Mouse (Mus musculus) adrenal gland, adult 18-20 months (tissue): ENCODE data around the gene Tbc1d4. TPM values are rescaled to one million over a fixed set of nuclear protein-coding genes. Genes with fewer than 3 reads are reported as not detected.
"Not testable (repeated sequence)": the region's sequence is repeated elsewhere in the genome, so short reads cannot be mapped to it uniquely, and the experiment has no call there.

Source experiments
- DNase-seq, 2 experiments: peaks; one replicate each; pipeline ENCODE4 v3.0.0; 2021 to 2022; ENCODE audit warnings: low spot score in 2 of 2
- total RNA-seq, 2 experiments: library from RNA; stranded (reverse); gene quantifications; 1 replicate in 1 of 2; 2 replicates in 1 of 2; pipeline ENCODE4 v1.2.3; 2021

Tbc1d4 gene
- total RNA-seq, 2 experiments from 2014 or later = 32.8 to 52.2 TPM

DNA sequence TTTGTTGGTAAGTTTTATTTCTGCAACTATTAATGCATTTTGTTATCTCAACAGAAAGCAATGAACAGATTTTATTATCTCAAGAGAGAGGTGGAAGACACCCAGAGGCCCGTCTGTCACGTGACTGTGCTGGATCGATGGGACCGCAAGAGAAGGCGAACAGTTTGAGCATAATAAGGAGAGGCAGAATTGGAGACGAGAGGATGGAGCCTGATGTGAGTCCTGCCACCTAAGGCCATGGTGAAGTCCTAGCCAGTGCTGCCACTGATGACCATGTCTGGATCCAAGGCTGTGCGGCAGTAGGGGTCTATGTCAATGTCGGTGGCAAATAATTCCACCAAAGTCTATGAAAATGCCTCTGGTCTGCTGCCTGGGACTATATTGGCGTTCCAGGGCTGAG lies 12.3 kb downstream of the Tbc1d4 start:
- no peak for DNase-seq

DNA sequence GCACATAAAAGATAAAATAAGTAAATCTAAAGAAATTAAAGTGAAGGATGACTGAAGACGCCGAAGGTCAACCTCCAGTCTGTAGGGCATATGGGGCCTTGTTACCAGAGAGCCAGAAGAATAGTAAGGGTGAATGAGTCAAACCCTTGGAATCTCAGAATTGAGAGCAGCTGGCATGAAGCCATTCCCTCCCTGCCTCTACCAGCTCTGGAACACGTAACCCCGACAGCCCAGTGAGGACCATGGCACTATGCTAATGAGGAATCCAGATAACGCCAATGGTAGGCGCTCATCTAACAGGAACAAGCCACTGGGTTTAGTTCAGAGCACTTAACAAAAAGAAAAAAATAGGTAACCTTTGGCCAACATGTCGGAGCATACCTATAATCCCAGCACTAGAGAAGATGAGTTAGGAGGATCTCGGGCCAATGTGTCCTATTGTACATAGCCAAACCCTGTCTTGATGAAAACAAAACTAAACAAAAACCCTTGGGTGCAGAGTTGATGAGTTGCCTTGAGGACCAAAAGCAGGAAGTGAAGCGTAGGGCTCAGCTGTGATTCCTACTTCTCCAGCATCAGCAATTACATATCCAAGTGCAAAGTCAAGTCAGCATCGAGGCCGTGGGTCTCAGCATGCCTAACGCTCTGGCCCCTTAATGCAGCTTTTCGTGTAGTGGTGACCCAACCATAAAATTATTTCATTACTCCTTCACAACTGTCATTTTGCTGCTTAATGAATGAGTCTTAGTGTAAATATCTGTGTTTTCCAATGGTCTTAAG lies 13.5 kb downstream of the Tbc1d4 start:
- no peak for DNase-seq

DNA sequence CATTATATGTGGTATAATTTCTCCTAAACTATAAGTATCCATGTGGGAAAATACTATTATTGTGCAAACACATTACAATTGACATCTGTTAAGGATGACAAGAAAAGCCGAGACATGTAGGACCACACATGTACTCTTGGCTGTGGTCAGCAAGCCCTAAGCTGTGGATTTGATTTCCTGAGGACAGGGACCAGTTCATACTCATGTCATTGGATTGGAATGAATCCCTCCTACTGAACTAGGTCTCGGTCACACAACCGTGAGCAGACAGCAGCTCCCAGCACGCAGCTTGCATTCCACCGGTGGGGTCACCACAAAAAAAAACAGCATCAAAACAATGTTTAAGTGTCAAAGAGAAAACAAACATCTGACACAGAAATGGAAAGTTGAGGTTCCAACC lies 15.0 kb downstream of the Tbc1d4 start:
- DNase-seq = no peak

DNA sequence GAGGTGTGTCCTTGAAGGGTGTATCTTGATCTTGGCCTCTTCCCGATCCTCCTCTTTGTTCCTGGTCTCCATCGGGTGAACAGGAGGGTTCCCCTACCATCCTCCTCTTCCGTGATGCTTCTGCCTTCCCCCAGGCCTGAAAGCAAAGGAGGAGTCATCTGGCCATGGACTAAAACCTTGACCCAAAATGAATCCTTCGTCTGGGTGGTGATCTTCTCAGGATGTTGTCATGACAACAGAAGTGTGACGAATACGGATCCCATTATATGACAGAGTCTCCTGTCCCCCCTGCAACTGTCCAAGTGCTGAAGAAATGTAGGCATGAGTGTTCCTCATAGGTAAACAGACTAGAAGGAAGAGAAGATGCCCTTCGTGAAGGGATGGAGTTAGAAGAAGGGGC lies 15.7 kb downstream of the Tbc1d4 start:
- no peak for DNase-seq

DNA sequence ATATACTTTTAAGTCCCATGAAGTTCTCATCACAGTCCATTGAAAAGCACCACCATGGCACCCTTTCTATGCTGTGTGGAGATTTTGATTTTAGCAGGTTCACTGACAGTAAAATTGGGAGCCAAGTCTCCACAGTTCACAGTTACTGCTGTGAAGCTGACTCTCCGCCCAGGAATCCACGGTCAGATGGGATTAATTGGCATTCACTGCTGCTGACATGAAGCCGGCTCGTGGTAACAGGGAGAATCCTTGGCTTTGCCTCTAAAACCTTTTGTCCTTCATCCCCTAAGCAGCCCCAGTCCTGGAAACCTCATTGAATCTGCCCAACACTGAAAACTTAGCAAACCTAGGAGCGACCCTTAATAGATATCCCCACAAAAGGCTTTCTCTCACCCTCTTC lies 17.9 kb downstream of the Tbc1d4 start:
- DNase-seq = no peak

DNA sequence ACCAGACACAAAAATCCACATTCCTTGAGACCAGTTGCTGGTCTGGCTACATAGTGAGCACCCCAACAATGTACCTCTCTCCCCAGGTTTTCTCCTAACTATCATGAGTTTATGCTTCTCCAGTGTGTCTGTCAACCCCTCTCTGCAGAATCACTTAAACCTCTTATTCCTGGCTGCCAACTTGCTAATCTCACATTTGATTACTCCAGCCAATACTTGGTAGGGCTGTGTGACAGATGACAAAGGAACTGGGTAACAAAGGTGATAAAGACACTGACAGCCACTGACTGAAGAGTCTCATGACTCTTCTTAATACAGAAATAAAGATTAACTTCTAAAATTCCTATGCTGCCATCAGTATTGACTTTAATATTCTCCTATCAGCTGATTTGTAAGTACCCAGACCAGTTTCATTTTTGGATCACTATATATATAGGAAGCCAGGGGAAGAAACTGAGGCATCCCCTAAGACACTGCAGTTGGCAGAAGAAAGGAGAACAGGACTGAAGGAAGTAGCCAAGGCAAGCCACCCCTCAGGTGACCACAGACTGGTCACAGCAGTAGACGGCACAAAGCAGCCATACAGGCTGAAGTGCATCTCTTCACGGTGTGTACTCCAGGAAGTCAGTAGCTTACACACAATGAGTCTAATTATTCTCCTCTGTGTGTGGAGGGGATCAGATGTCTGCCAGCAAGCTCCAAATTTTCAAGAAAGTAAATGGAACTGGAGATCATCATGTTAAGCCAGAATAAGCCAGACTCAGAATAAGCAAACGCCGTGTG lies 20.6 kb downstream of the Tbc1d4 start:
- not testable (repeated sequence) for DNase-seq

DNA sequence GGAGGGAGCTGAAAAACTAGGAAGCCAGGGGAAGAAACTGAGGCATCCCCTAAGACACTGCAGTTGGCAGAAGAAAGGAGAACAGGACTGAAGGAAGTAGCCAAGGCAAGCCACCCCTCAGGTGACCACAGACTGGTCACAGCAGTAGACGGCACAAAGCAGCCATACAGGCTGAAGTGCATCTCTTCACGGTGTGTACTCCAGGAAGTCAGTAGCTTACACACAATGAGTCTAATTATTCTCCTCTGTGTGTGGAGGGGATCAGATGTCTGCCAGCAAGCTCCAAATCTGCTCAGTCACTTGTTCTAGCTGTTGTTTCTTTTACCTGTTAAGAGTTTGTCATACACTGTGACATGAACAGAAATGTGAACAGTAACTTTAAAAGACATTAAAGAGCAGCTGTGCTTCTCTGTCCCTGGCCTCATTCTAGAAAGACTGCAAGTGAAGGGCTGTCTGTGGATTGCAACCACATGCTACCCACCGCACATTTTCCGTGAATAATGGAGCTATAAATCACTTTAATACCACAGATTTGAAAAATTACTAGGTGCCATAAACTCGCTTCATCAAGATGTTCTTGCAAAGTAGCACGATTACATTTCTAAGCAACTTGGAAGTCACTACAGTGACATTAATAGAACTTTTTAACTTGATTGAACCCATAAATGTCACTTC lies 21.5 kb downstream of the Tbc1d4 start:
- DNase-seq = not testable (repeated sequence)

DNA sequence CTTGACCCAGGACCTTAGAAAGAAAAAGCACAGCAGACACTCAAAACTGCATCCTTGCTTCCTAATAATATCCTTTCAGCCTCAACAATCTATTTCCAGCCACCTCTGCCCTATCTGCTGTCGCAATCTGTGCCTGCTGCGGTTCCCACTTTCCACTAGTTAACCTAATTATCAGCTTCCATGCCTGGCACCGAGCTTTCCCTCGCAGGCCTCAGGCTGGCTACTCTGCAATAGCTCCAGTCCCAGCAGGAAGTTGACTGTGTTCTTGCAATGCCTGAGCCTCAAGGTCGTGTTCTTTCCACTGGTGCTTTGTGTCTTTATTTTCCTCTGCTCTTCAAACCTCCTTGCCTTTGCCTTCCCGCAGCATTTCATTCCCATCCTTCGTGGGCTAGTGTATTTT lies 22.9 kb downstream of the Tbc1d4 start:
- peak in 1 of 2 experiments; percentile 28 for DNase-seq

DNA sequence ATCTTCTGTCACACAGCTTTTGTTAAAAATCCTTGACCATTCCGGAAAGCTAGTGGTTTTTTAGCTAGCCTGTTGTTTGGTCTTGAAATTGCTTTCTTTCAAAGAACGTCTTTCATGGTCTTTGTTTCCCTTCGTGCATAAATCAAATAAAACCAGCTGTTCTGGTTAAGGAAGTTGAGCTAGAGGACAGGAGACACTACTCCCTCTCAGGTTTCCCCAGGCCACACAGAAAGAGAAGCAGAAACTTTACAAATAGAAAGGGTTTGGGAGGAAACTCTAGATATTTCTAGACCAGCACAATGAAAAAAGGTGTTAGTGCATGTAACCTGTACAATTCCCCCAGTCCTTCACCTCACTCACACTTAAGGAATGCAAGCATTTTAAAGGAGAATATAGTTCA lies 33.3 kb downstream of the Tbc1d4 start:
- DNase-seq = no peak

DNA sequence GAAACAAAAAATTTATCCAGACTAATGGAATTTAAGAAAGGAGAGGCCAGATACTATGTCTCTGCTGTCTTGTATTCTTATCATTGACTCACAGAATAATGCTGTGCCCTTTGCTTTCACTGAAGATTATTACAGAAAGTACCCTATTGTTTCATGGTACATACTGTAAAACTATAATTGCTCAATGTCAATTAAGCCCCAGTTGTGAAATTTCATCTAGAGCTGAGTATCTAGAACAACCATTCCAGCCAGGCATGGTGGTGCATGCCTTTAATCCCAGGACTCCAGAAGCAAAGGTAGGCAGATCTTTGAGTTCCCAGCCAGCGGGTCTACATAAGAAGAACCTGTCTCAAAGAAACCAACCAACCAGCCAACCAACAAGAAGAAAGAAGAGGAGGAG lies 34.5 kb downstream of the Tbc1d4 start:
- no peak for DNase-seq

DNA sequence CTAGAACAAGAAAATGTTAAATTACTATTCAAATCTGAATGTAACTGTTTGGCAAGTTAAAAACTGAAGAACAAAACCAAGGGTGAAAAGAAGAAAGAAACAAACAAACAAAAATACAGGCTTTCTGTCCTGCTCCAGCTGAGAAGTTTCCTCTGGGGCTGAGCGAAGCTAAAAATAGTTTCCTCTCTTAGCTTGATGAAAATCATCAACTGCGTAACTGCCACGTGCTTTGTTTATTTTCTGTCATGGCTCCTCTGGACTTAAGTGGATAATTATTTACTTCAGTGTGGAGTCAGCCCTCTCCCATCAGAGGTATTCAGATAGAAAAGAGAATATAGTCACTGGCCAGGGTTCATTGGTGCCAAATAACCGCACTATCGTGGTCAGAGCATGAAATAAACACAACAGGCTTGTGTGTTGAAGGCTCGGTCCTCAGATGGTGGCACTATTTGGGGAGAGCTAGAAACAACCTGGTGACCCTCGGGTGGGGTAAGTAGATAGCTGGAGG lies 35.8 kb downstream of the Tbc1d4 start:
- DNase-seq = no peak

DNA sequence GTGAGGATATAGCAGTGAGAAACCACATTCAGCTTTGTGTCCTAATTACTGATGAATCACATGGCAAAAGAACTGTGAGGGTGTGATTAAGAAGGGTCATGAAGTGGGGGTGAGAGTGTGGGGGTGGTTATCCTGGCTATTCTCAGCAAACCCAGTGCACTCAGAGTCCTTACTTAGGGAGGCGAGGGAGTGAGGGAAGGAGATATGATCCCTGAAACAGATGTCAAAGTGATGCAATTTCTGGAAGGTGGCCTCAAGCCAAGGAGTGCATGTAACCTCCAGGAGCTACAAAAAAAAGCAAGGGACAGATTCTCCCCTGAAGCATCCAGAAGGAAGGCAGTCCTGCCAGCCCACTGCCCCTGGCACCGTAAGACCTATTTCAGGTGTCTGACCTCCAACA lies 40.2 kb downstream of the Tbc1d4 start:
- no peak for DNase-seq

DNA sequence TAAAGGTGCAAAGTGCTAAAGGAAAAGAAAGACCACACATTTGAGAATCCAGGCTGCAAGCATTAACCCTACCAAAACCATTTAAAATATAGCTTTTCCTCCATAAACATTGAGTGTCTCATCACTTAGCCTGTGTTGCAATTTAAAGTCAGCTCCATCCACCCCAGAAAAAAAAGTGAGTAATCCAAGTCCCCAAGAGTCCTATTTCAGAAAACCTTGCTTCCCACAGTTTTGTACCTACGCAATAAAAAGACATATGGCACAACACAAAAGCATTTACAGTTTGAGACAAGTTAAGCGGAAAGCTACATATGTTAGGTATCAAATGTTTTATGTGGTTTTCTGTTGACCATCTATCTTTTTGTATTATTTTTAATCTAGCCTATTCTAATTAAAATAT lies 42.3 kb downstream of the Tbc1d4 start:
- no peak for DNase-seq

DNA sequence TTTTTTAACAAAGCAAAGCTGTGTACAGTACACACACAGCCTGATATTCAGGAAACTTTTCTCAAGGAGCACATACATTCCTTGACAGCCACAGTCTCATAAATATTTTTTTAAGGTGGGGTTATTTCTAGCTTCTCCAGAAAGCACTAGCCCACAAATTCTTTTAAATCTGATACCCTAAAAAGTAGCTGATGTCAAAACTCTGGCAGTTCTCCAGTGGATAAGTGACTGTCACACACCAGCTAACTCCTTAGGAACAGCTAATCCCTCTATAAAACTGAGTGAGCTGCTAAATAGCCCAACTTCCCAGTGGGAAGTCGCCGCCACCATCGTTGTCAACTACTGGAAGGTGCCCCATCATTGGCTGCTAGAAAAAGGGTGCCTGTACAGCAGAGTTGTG lies 43.3 kb downstream of the Tbc1d4 start:
- DNase-seq = no peak

DNA sequence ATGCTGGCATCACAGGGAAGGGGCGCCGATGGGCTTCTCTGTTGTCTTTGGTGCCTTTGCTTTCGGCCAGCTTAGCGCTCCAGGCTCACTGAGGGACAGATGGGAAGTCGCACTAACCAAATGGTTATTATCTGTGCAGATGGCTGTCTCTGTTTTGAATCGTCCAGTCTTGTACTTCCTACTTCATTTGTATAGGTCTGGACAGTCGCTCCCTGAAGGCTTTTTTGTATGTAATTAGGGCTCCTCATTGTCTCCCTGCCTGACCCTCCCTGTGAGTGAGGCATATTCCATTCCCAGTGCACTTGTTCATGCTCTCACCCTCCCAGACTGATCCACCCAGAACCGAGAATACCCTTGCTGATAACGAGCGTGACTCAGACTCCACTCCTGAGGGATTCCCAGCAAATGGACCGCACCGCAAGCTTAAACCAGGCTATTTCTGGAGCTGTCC lies 47.7 kb downstream of the Tbc1d4 start:
- DNase-seq = peak in 1 of 2 experiments; percentile 19

DNA sequence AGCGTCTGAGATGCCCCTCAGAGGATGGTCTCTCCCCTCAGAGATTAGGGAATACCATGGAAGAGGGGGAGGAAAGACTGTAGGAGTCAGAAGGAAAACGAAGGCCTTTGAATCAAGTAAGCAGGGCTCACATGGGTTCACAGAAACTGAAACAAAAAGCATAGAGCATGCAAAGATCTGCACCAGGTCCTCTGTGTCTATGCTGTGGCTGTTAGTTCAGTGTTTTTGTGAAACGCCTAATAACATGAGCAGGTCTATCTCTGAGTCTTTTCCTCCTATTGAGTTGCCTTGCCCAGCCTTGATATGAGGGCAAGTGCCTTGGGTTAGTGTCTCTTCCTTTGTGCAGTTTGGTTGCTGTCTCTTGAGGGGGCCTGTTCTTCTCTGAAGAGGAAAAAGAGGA lies 49.5 kb downstream of the Tbc1d4 start:
- no peak for DNase-seq

DNA sequence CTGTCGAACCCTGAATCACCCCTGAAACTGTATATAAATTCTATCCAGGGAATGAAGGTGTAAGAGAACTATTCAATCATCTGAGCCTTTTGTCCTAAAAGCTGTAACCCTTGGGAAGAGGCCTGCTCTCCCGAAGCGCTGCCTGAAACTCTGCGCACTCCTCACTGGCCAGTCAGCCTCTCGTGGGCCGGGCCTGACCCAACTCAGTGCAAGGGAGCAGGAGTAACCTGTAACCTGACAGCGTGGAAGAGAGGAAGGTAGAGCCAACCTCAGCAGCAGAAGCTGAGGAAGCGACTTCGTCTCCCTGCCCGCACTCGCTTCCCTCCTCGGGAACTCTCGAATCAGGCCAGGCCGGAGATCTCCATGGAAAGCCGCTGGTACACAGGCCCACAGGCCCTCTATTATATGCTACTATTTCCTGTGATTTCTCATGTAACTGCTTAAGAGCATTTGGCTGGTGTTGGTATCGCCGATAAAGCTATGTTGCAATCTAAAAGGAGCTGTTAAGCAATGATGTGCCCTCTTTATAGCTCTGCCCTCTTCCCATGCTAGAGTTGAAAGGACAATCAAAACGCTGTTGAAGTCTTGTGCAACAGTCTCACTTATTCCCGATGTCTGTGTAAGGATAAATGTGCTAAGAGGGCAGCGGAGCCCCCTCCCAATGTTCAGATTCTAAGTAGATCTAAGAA lies 60.0 kb downstream of the Tbc1d4 start:
- DNase-seq = no peak

DNA sequence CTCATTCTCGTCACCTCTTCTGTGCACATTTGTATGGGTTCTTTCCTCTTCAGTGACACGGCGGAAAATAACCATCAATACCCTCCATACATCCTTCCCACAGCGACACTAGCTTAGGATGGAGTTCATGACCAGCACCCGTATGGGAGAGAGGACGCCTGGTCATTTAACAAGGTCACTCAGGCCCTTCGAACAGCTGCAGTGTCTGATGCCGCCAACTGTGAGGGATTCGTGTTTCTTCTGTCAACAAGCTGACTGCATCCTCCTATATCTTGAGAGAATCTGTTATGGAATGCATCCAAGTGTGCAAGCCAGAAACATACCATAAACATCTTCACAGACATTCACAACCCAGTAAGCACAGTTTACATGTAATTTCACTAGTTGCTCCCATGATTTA lies 67.1 kb downstream of the Tbc1d4 start:
- no peak for DNase-seq

DNA sequence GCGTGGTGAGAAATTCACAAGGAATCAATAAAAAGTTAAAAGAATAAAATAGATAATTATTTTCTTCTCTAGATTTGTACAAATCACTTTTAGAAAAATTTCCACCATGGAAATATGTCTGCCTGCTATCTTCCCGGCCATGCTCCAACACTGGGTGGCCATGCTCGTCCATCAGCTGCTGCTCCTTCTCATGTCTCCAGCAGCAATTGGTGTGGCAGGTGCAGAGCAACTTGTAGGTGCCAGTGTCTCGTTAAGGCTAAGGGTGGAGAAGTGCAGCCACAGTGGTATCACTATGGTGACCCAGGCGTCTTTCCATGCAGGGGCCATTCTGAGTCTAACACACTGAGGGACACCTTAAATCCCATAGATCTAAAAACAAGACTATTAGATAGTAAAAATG lies 67.8 kb downstream of the Tbc1d4 start:
- DNase-seq = no peak

DNA sequence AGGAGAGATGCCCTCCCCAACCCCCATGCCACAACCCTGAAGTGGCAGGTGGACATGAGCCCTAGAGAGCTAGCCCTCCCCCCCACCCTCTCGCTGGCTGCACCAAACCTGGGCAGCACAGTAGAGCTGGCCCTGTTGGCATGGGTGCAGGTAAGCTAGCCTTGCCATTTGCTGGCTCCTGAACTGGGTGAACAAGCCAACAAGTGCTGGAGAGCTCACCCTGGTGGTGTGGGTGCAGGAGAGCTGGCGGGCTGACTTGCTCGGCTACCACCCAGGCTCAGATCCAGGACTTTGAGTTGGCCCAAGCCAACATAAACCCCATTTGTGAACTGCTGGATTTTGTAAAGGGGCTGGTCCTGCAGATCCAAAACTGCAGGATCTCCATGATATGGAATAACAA lies 68.5 kb downstream of the Tbc1d4 start:
- DNase-seq = no peak

DNA sequence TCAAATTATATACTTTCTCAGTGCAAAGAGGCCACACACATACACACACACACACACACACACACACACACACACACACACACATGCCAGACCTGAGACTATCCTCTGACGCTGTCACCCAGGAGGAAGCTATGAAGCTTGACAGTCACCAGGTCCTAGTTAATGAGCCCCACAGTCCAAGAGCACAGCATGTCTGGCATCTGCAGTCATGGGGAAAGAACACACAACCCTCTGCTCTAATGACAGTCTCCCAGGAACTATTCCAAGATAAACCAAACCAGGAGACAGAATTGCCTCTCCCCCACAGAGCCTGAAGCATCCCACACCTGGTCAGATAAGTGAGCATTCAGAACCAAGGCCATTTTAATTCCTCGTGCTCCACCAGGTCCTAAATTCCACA lies 71.1 kb downstream of the Tbc1d4 start:
- no peak for DNase-seq
